Mouse (Mus musculus) olfactory bulb, adult 2 months (tissue): ENCODE data around the gene Pigo.

ENCODE experiments used
- CTCF ChIP-seq: fragments of 200-500 bp; IDR thresholded peaks from 2 replicates; pipeline ENCODE4 v1.5.1; 2012; ENCODE audit warnings: low read depth, mild to moderate bottlenecking, low read length, moderate library complexity; ENCODE audit not compliant: insufficient read depth
- POLR2A ChIP-seq: fragments of 200-500 bp; IDR thresholded peaks from 2 replicates; pipeline ENCODE4 v1.6.1; 2012; ENCODE audit warnings: mild to moderate bottlenecking, low read depth, low read length, moderate library complexity; ENCODE audit not compliant: insufficient read depth

DNA sequence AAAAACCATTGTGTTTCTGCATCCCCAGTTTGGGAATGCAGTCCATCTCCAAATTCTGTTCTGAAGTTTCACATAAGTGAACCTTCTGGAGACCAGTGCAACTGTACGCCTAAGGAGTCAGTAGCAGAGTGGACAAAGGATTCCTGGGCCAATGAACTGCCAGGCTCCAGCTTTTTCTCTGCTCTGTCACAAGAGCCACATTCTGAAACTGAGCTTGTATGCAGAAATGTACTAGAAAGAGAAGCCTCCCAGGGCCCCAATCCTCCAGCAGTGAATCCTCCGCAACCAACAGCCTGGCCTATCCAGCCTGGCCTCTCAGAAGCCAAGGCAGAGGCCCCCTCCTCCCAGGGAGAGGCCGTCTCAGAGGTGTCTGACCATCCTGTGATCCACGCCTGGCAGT is 52.7 kb downstream of the Pigo start:
- no peak for TF ChIP-seq CTCF
- TF ChIP-seq POLR2A = no peak
